Mouse (Mus musculus): ENCODE measurements around the gene Plek.

GRCm38 (mm10) chr11:17083866-17084265, 31.7 kb upstream of the Plek start:
- TF ChIP-seq TAL1 (IDR thresholded peaks at IDR 0.05; ENCODE audit: low read length) (no peak), GATA1 (IDR thresholded peaks at IDR 0.05; ENCODE audit: low read length) (no peak)
